Mouse (Mus musculus) adrenal gland, adult (tissue): ENCODE measurements around the gene Kctd15.

ENCODE experiments used
- DNase-seq, 2 experiments: peaks; one replicate each; pipeline ENCODE4 v3.0.0; 2022 to 2023; ENCODE audit warnings: low spot score in 1 of 2; ENCODE audit not compliant: inconsistent age in 2 of 2

Kctd15 gene

GRCm38 (mm10) chr7:34630211-34631085 is 26.1 kb downstream of the Kctd15 start:
- peak; percentile 68 to 86 for DNase-seq

DNA sequence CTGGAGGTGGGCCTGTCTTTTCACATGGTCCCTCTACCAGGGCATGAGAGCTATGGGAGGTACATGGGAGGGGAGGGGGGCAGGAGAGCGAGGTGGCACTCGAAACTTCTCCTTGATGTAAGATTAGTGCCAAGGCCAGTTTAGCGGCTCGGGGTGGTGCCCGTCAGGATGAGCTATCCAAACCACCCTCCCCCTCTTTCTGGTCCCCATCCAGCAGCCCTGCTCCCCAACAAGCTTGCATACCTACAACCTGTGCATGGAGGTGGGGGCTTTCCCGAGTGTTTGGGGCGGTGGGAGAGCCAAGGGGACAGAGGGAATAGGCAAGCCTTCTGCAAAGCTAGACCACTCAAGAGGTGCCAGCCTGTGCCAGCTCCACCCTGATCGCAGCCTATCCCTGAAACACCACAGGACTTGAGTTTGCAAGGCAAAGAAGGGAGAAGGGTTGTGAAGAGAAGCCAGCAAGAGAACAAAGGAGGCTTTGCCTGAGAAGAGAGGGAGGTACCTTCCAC is 26.8 kb downstream of the Kctd15 start:
- no peak for DNase-seq

DNA sequence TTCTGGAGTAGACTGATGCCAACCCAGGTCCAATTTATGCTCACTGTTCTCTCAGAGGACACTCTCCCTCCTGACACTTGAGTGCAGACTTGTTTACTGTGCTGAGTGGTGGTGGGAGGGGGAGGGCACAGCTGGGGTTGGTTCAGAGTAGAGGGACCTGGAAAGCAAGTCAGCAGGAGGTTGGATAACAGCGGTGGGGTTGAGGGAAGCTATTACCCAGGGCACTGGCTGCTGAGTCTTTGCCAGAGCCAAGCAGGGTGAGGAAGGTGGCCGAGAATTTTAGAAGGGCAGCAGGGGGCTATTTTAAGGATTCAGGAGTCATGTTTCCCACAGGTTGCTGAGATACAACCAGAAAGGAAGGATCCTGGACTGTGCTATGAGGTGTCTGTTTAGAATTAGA is 36.1 kb downstream of the Kctd15 start:
- DNase-seq = no peak

- DNase-seq = no peak
Measured at GRCm38 (mm10) chr7:34618141-34618890, 38.2 kb downstream of the Kctd15 start.

- peak in 1 of 2 experiments; percentile 40 for DNase-seq
Measured at GRCm38 (mm10) chr7:34616275-34616674, 40.3 kb downstream of the Kctd15 start.

DNA sequence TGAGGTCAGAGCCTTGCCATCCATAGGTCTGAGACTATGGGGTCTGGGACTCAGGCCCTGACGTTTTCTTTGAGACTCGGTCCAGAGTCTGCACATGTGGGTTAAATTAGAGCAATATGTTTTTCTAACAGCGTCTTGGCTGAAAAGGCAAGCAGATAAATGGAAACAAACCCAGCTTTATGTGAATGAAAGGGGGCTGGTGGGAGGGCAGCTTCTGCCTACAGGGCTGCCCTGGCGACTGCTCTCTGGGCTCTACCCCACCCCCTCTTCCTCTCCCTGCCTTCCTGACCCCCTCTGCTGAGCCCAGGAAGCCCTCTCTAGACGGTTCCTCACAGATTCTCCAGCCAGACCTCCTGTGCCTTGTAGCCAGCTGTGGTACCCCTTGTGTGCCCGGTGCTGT is 46.1 kb downstream of the Kctd15 start:
- no peak for DNase-seq

GRCm38 (mm10) chr7:34607334-34607970 is 49.1 kb downstream of the Kctd15 start:
- no peak for DNase-seq

DNA sequence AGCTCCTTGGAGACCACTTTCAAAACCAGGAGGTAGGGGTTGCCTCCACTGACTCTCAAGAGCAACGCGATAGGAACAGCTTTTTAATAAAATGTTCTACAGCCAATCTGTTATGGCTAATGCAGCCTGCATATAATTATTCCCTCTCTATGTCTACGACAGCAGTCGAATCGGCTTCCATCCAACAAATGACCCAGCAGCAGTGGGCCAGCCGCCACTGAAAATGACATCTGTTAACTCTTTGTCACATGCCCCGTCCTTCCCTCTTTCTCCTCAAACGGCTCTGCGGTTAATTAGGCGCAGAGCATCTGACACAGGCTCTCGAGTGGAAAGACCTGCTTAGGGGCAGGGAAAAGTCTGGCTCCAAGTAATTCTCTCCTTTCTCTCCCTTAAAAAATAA is 49.8 kb downstream of the Kctd15 start:
- peak in 1 of 2 experiments; percentile 10 for DNase-seq

GRCm38 (mm10) chr7:34606051-34606450 is 50.5 kb downstream of the Kctd15 start:
- peak in 1 of 2 experiments; percentile 30 for DNase-seq

DNA sequence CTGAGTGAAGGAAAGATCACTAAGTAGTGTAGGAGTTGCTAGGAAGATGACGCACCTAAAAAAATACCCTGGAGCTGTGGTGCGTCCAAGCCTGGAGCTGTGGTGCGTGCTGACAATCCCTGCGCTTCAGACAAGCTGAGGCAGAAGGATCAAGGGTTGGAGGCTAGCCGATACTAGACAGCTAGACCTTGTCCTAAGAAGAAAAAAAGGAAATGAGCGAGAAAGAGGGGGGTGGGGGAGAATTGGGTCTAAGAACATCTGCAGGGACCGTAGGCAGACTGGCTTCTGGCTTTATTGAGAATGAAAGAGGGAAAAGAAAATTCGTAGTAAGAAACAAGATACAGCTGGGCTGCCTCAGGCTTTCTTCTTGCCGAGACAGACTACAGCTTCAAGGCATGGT is 58.0 kb downstream of the Kctd15 start:
- DNase-seq = no peak

- no peak for DNase-seq
Measured at GRCm38 (mm10) chr7:34597986-34598385, 58.5 kb downstream of the Kctd15 start.

GRCm38 (mm10) chr7:34596531-34597235 is 59.8 kb downstream of the Kctd15 start:
- DNase-seq = no peak

- no peak for DNase-seq
Measured at GRCm38 (mm10) chr7:34595307-34595565, 61.3 kb downstream of the Kctd15 start.

DNA sequence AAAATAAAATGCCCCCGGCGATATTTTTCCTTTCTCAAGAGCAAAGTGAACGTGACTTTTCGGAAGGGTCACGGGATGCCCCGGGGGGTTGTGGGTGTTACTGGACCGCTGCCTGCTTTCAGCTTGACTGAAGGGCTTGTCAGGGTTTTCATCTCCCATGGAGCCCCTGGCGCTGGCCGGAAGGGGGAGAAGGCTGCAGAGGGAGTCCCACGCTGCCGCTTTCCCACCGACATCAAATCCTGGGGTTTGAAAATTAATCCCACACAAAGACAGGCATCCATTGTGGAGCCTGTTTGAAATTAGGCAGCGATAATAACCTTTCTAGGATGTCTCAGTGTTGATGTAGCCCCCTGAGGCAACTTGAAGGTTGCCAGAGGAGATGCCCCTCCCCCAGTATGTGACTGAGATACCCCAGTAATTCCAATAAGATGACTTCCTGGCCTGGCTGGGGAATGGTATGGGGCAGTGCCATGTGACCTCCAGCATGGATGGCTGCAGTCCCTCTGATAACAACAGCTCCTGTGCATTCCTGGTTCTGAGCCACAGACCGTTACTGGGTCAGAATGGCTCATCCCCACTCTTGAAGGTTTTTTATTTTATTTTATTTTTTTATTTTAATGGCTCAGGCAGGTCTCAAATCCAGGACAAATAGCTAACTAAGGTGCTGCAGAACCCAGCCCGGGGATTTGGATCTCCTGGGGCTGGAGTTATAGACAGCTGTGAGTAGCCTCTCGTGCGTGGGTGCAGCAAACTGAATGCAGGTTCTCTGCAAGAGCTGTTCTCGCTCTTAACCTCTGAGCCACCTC is 61.8 kb downstream of the Kctd15 start:
- DNase-seq = peak in 1 of 2 experiments; percentile 57

DNA sequence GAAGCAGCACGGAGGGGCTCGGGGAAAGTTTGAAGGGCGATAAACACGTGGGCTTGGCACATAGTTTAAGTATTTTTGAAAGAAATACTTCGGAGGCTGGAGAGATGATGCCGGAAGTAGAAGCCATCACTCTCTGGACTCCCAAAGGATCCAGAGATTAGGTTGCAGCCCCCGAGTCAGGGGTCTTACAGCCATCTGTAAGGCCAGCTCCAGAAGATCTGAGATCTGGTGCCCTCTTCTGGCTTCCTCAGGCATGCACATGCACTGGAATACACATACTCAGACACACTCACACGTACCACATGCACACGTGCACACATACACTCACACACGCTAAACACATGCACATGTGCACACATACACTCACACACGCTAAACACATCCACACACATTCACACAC is 65.8 kb downstream of the Kctd15 start:
- no peak for DNase-seq
